Mouse (Mus musculus) gastrocnemius, adult 2 months (tissue): ENCODE data around the gene Tnnc1. TPM values are rescaled to one million over a fixed set of nuclear protein-coding genes. Genes with fewer than 3 reads are reported as not detected.

Source experiments
- DNase-seq: peaks from one replicate; pipeline ENCODE4 v3.0.0; 2022
- H3K27ac ChIP-seq: fragments of 200-600 bp; 2 replicates; pipeline ENCODE4 v1.8.1; 2022; ENCODE audit warnings: mild to moderate bottlenecking
- H3K4me3 ChIP-seq: fragments of 200-600 bp; 2 replicates; pipeline ENCODE4 v1.8.1; 2022; ENCODE audit warnings: mild to moderate bottlenecking, moderate library complexity
- CTCF ChIP-seq: fragments of 200-600 bp; IDR thresholded peaks from 2 replicates; pipeline ENCODE4 v1.8.1; 2022; ENCODE audit warnings: antibody characterized with exemption, mild to moderate bottlenecking, moderate library complexity
- intact Hi-C: fragments of 180-260 bp; cut with DNase I; formaldehyde crosslinking; loops from one replicate; pipeline ENCODE4 v1.15.1; 2025
- total RNA-seq, 2 experiments: library from RNA; stranded (reverse); gene quantifications; 2 replicates each; pipeline ENCODE4 v1.2.3; 2021

The Tnnc1 gene
- total RNA-seq, 2 experiments from 2014 or later = 386 to 1,185 TPM

DNA sequence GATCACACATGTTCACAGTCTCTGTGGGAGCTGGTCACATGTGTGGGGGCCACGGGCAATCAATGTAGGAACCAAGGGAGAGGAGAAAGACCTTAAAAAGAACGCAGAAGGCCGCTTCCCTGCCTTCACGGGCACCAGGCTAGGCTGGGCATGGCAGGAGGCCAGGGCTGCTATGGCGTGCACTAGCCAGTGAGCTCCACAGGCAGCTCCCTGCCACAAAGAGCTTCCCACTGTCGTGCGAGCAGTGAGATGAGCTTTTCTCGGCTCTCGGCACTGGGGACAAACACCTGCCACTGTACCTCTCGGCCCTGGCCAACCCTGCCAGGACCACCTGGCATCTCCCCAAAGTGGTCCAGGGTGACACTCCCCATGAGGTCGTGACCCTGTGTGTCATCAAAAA, 36.7 kb upstream of the Tnnc1 start:
- TF ChIP-seq CTCF = no peak
- Histone ChIP-seq H3K27ac (peak overlapping the region; percentile 20; the same call in 1 of the 2 replicates), H3K4me3 (no peak overlapping the region)
- intact Hi-C loops = no loop called here
- no peak for DNase-seq

DNA sequence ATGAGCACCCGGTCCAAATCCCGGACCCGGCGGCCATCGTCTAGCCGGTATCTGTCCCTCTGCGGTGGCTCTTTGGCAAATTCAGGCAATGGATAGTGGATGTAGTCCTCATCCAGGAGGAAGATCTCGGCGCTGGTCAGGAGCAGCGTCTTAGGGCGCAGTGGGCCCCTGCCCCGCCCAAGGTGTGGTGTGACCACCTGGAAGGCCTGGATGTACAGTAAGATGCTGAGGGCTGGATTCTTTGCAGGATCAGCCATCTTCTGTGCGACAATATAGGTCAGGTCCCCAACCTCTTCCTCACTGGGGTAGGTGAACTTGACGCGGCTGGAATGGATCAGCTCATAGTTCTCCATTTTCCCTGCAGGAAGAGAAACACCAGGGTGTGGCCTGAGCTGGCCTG, 36.3 kb upstream of the Tnnc1 start:
- intact Hi-C loops = no loop called here
- H3K27ac ChIP-seq = peak overlapping the region; percentile 20; the same call in 1 of the 2 replicates

DNA sequence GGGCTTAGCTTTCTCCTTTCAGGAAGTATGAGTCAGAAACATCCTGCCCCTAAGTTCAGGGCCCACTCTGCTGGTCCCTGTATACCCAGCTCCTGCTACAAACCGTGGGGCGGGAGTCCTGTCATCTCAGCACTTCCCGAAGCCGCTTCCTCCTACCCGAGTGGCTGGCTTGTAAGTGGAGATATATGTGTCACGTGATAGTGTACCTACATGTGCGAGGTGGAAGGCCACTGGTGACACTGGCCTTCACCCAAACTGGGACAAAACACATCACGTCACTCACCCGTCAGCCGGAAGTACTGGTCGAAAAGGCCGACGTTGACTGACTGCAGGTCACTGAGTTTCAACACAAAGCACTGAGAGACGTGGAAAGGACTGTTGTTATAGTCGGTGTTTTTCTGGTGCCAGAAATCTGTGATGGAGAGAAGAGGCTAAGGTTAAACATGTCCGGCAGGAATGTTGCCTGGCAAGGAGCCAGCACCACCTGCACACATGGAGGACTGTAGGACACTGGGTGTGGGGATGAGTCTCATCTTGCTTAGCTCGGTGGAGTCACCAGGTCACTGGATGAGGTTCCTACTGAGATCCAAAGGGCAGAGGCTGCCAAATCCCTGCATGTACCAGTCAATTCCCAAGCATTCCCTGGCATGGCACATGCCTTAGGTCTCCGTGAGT, 35.2 kb upstream of the Tnnc1 start:
- peak overlapping the region; percentile 59 for H3K27ac ChIP-seq
- no peak for TF ChIP-seq CTCF
- intact Hi-C loops = no loop called here
- no peak overlapping the region for H3K4me3 ChIP-seq
- no peak for DNase-seq

More for the DNA sequence above, 36.3 kb upstream of the Tnnc1 start:
- TF ChIP-seq CTCF = no peak
- no peak for DNase-seq
- H3K4me3 ChIP-seq = no peak overlapping the region

DNA sequence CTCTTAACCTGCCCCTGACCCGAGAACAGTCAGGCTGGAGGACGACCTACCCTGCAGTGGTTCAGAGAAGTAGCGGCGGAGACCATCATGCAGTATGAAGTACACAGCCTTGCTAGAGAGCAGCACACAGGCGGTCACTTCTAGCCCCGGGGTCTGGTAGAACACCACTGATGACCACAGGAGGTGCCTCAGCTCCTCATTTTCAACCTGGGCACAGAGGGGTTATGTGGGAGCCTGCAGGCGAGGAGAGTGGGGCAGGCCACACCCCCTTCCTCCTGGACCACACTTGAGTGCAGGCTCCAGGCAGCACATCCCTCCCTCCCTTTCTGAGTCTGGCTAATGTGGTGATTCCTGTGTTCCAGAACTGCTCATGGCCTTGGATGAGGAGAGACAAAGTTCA, 34.6 kb upstream of the Tnnc1 start:
- Histone ChIP-seq H3K27ac (0 out of 2 replicates have a peak overlapping the region, but pooled peaks have one; percentile 16), H3K4me3 (no peak overlapping the region)
- DNase-seq = no peak
- no peak for TF ChIP-seq CTCF
- intact Hi-C loops = no loop called here

DNA sequence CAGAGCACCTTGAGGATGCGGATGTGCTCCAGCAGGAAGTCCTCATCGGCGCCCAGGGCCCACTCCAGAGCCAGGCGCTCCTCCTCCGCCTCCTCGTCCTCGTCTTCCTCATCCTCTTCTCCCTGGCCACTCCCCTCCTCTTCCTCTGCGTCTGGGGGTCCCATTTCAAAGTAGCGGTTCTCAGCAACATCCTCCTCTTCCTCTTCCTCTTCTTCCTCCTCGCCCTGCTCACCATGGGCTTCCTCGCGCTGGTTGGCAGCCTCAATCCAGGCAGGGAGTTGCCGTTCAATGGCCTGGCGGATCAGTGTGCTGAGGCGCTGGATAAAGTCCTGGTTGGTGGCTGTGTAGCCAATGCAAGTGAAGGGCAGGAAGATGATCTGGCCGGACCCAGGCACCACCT, 30.8 kb upstream of the Tnnc1 start:
- no peak overlapping the region for H3K4me3 ChIP-seq
- no peak for TF ChIP-seq CTCF
- no peak for DNase-seq
- intact Hi-C loops = loop anchor here (5.0 kb wide), 1 partner anchor 45 kb away; the partner anchor contains the start of gene Nt5dc2
- H3K27ac ChIP-seq = no peak overlapping the region

DNA sequence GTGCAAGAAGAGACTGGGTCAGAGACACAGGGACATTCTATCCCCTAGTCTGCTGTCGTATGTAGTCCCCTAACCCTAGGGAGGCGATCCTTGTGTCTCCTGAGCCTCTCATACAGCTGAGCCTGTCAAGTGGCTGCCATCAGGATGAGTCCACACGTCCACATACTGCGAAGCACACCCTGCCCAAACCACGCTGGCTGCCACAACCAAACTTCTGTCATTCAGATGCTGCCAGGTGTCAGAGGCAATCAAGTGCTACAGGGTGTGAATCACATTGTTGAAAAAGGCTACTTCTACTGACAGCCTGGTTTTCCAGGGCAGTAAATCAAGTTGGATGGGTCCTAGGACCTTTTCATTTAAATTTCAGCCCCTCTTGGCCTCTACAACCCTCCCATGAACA, 30.4 kb upstream of the Tnnc1 start:
- TF ChIP-seq CTCF = no peak
- Histone ChIP-seq H3K27ac (no peak overlapping the region), H3K4me3 (no peak overlapping the region)
- intact Hi-C loops = loop anchor here (5.0 kb wide), 1 partner anchor 45 kb away; the partner anchor contains the start of gene Nt5dc2
- no peak for DNase-seq

DNA sequence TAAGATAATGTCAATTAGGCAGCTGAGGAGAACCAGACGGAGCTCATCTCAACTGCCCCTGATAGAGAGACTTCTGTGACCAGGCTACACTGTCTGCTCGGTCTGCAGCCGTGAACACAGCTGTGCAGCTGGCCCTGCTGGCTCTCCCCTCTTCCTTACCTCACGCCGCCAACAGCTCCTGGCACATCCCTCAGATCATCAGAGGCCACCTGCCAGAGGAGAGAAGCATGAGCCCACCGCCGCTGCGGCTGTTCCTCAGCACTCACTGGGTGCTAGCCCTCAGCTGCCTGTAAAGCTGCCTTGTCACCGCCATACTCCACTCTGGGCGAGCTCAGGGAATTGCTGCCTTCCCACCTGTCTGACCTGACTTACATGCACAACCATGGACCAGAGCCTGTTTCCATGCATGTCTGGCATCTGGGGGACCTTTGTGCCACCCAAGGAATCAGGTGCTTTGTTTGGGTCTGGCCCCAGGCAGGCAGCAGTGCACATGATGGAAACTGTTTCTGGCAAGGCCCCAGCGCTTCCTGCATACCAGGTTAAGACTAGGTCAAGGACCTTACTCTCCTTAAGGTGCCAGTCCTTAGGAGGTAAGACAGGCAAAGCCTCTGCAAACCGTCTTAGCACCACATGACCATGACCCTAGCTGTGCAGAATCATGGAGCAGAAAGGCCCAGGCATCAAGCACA, 28.3 kb upstream of the Tnnc1 start:
- Histone ChIP-seq H3K4me3 (no peak overlapping the region), H3K27ac (peak overlapping the region; percentile 58)
- no peak for TF ChIP-seq CTCF
- intact Hi-C loops = loop anchor here (5.0 kb wide), 1 partner anchor 48 kb away; the partner anchor contains the start of gene Nt5dc2
- DNase-seq = peak; percentile 80

DNA sequence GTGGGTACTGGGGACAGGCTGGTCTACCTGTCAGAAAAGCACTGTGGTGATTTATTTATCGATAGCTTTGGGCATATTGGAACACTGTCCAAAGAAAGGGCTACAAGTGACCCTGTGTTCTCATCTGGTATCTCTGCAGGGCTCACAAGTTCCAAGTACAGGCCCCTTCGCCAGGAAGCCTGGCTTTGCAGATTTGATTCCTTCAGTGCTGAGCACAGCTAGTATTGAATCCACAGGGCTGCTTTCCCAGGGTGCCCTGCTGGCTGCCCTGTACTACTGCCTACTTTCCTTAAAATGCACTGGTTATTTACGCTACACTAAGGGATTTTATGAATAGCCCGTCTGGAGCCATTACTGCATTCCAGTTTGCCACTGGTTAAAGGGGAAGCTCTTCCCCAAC, 26.6 kb upstream of the Tnnc1 start:
- TF ChIP-seq CTCF = no peak
- Histone ChIP-seq H3K4me3 (no peak overlapping the region), H3K27ac (peak overlapping the region; percentile 58)
- intact Hi-C loops = no loop called here
- peak; percentile 52 for DNase-seq

DNA sequence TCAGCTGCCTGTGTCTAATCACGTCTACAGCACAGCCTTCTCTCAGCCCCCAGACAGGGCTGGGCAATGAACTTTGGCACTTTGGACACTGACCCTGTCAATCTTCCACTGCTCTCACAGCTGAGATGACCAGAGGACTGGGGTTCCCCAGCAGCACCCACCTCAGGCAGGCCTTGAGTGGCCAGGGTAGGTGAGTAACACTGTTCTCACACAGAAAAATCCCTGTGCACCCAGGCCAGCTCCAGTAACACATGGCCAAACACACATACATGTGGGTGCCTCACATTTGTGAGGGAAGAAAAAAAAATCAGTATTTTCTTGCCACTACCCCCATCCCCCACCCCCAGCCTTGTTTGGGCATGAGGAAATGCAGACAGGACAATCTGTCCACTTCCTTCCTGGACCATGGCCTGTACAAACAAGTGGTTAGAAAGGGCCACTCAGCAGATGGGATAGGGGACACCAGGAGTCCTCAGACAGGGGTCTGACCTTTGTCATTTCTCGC, 25.3 kb upstream of the Tnnc1 start:
- H3K4me3 ChIP-seq = no peak overlapping the region
- intact Hi-C loops = no loop called here
- peak overlapping the region; percentile 58 for H3K27ac ChIP-seq
- DNase-seq = no peak
- no peak for TF ChIP-seq CTCF

DNA sequence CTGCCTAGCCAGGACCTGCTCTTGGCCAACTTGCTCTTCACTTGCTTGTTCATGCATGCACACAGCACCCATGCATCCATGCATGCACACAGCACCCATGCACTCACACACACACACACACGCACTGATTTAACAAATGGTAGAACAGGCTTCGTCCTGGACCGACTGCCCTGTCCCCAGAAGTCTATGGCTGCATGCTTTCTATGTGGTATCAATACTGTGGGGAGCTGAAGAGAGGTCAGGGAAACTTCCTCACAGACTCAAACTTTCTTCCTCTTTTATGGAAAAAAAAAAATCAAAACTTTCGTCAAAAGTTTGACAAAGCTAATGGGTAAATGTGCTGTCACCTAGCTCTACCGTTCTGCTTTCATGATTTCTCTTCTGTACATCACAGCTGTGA, 24.6 kb upstream of the Tnnc1 start:
- intact Hi-C loops = no loop called here
- no peak overlapping the region for H3K4me3 ChIP-seq
- peak overlapping the region; percentile 51 for H3K27ac ChIP-seq
- DNase-seq = no peak
- TF ChIP-seq CTCF = no peak

DNA sequence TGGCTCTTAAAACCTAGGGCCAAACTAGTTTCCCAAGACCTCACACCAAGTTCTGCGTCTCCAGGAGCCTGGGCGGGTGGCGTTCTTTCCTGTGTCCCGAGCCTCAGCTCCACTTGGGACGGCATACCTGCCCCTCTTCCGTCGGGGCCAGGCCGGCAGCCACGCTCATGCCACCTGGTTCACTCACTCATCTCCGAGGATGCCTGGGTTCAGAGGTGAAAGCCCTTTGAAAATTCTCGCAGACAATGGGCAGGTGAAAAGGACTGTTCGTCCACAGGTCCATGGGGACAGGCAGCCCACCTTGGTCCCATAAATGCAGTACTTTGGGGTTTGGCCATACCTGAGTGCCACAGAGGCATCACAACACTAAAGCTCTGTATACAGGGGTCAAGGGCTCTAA, 23.9 kb upstream of the Tnnc1 start:
- intact Hi-C loops = no loop called here
- H3K4me3 ChIP-seq = no peak overlapping the region
- no peak for TF ChIP-seq CTCF
- DNase-seq = no peak
- H3K27ac ChIP-seq = peak overlapping the region; percentile 35

DNA sequence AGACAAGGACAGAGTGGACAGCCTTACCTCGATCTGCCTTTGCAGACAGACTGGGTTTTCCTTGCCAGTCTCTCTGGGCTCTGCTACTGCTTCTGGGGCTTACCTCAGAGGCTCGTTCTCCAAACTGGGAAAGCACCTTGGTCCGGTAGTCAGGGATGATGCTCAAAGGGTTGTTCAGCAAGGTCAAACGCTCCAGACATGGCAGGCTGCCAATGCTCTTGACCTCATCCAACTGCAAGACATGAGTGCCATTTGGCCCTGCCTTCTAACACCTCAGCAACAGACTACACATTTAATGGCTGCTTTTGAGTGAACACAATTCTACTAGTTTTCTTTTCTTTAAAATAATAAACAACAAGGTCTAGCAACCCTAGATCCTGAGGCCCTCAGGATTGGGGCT, 21.5 kb upstream of the Tnnc1 start:
- Histone ChIP-seq H3K4me3 (no peak overlapping the region), H3K27ac (no peak overlapping the region)
- no peak for TF ChIP-seq CTCF
- peak; percentile 55 for DNase-seq
- intact Hi-C loops = no loop called here

DNA sequence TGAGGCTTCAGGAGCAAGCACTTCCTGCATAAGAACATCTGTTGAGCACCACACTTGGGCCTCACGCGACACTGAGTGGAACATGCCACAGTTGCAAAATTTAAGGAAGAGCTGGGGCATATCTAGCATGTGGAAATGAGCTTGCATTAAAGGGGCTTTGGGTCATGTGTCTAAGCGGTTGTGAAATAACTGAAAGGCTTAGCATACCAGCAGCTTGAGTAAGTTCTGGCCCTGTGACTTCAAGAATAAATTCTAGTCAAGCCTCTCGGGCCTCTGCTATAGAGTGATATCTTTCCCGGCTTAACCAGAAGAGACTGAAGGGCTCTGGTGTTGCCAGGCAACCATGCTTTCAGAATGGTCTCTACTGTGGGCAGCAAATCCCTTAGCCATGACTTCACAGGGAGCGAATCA, 19.3 kb upstream of the Tnnc1 start:
- DNase-seq = no peak
- Histone ChIP-seq H3K27ac (peak overlapping the region; percentile 65), H3K4me3 (no peak overlapping the region)
- no peak for TF ChIP-seq CTCF
- intact Hi-C loops = no loop called here

DNA sequence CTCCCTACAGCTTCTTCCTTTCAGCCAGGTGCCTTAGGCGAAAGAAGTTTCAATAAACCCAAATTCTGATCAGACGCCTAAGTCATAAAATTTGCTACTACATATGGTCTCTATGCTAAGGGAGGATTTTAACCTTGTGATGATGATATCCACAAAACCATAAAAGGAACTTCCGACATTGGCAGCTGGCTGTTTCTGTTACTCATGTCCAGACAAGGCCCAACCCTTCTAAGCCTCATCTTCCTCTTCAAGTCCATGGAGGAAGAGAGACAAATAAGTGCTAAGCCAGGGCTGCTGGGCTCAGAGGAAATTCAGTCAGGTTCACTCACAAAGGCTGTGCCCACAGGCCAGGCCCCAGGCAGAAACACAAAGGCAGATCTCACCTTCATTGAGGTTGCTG, 18.8 kb upstream of the Tnnc1 start:
- TF ChIP-seq CTCF = no peak
- intact Hi-C loops = no loop called here
- no peak for DNase-seq
- Histone ChIP-seq H3K27ac (peak overlapping the region; percentile 65), H3K4me3 (no peak overlapping the region)
